Mouse (Mus musculus) brain, embryonic 18.5 days (tissue): ENCODE results near the gene Rpsa.
"Not testable (repeated sequence)": the region's sequence is repeated elsewhere in the genome, so short reads cannot be mapped to it uniquely, and the experiment has no call there.

Source experiments
- DNase-seq: peaks from one replicate; pipeline ENCODE4 v3.0.0-alpha.2; 2012; ENCODE audit warnings: low read depth, low spot score

The Rpsa gene

DNA sequence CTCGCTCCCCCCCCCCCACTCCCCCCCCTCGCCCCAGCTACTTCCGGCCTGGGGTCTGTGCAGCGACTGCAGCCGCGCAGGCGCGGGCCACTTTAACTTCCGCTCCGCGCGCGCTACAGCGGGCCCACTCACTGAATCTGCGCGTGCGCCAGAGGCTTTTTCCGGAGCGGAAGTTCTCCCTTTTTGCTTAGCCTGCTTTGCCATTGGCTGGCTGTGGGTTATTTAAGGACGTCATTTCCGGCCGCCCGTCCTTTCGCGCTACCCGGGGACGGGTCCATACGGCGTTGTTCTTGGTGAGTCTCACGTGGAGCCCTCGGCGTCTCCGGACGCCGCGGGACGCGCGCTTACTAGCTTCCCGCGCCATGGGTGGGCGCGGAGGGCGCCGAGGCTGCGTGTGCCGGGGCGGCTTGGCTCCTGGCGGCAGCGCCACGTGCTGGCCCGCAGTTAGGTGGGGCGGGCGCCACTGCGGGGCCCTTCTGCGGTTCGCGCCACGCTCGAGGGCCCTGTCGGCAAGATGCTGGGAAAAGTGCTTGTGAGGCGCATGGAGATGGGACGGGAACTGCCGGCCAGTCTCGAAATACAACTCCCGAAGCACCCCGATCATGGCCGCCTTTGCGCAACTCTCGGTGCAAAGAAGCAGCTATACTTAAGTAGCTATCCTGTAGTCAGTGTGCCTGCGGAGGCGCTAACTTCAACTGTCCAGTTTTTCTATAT is at the start of gene Rpsa:
Gene Rpsa (plus strand): TSS at position 152 of the 714 bp plus-strand sequence.
- peak; percentile 97 for DNase-seq

DNA sequence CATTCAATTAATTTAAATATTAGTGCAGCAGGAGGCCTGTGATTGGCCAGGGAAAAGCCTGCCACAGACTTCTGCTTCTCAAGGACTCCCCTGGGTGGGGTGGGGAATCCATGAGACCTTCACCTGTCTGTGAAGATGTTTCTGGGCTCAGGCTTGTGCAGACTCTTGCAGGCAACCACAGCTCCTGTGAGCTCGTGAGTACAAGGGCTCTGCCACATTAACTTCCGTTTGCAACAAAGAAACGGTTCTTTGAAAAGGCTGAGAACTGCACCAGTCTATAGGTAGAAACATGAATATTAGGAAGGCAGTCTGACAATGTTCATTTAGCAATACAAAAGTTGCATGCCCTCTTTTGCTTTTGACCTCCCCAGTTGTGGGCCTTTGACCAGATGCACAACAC is 49.2 kb upstream of the Rpsa start:
- no peak for DNase-seq

DNA sequence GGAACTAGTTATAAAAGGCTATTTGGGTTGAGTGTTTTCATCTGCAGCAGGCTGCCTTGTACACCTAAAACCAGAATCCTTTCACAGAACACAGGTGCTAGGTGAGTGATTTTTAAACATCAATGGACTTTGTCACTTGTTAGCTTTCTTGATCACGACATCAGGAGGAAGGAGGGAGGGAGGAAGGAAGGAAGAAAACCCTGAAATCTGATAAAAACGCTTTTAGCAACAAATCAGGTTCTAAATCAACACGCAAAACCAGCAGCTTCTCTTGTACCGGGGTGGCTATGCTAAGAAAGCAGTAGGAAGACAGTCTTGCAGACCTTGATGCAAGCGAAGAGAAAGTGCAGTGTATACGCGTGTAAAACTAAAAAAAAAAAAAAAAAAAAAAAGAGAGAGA is 47.6 kb upstream of the Rpsa start:
- no peak for DNase-seq

DNA sequence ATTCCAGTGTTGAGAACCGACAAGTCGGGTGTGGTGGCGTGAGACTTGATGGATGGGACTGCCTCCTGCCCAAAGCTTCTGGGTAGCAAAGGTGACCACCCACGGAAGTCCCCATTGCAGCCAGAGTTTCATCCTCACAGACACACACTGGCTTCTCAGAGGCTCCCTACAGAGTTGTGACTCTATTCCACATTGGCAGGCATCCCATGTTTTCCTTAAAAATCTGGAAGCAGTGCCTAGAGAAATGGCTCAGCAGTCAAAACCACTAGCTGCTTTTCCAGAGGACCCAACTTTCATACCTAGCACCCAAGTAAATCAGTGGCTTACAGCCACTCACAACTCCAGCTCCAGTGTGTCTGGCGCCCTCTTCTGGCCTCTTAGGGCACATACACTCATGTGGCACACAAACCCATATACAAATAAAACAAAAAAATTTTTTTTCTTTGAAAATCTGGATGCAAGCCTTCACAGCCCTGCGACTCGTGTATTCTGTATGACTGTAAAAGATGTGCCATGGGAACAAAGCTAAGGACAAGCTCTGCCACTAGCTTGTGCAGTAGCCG is 46.9 kb upstream of the Rpsa start:
- peak; percentile 22 for DNase-seq

DNA sequence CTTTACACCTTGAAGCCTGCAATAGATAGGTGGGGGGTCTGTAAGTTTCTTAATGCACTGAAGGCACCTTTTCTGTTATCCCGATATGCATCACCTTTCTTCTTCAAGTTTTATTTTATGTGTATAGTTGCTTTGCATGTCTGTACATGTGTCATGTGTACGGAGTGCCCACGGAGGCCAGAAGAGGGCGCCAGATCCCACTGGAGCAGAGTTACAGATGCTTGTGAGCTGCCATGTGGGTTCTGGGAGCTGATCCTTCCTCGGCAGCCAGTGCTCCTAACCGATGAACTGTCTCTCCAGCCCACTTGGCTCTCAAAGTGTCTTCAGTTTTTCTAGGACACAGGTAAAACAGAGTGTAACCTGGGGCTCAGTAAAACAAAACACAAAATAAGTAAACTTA is 46.2 kb upstream of the Rpsa start:
- DNase-seq: no peak

DNA sequence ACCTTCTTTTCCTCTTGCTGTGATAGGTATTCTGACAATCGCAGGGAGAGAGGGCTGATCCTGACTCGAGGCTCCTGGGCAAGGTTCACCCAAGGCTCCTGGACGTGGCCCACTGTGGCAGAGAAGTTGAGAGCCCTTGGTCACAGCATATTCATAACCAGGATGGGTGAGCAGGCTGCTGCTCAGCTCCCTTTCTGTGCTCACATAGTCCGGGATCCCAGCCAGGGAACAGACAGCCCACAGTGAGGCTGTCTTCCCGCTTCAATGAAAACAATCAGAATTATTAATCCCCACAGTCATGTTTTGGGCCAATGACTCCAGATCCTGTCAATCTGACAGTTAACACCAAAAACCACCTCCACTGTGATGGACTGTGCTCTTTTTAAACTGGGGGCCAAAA is 45.5 kb upstream of the Rpsa start:
- no peak for DNase-seq

DNA sequence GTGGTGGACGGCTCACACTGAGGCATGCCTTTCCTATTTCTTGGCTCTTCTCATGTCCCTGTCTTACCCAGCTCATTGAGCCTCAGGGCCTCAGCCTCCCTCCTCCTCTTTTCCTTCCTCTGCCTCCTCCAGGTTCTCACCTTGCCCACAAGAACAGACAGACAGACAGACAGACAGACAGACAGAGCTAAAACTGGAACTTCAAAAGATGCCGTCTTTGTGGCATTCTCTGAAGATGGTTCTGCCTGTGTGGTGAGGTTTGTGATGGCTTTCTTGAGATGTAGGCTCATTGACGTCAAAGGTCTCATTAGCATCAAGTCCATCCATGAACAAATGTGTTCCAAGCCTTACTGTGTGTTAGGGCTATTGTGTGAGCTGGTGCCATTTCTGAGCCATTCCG is 44.8 kb upstream of the Rpsa start:
- DNase-seq: no peak

- DNase-seq: no peak
Measured at GRCm38 (mm10) chr9:120083158-120083894, 44.2 kb upstream of the Rpsa start.

DNA sequence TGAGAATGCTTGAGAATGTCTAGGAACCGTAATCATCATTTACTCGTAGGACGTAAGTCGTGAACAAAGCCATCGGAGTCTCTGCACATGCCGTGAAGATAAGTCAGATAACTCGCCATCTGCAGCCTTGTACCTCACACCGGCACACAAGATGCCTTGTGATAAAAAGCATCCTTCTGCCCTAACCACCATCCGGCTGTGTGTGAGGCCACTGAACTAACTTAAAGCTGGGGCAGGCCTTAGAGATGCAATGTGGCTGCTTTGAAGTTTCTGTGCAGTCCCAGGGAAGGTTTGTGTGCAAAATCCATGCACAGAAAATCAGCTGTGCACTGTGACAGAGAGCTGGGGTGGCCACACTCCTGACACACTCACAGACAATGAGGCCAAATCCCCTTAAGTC is 43.1 kb upstream of the Rpsa start:
- DNase-seq: no peak

GRCm38 (mm10) chr9:120089125-120089524 is 38.4 kb upstream of the Rpsa start:
- DNase-seq: no peak

GRCm38 (mm10) chr9:120091086-120091485 is 36.4 kb upstream of the Rpsa start:
- no peak for DNase-seq

- no peak for DNase-seq
Measured at GRCm38 (mm10) chr9:120091696-120092238, 35.7 kb upstream of the Rpsa start, which contains the start of gene Ccr8. Gene Ccr8, plus strand, starts transcription at chr9:120092114.

DNA sequence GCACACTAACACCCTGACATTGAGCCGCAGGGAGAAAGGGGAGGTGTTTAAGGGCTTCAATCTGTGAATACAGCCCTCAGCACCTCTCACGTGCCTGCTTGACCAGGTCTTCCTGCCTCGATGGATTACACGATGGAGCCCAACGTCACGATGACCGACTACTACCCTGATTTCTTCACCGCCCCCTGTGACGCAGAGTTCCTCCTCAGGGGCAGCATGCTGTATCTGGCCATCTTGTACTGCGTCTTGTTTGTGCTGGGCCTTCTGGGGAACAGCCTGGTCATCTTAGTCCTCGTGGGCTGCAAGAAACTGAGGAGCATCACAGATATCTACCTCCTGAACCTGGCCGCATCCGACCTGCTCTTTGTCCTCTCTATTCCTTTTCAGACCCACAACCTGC is 33.8 kb upstream of the Rpsa start:
- no peak for DNase-seq

DNA sequence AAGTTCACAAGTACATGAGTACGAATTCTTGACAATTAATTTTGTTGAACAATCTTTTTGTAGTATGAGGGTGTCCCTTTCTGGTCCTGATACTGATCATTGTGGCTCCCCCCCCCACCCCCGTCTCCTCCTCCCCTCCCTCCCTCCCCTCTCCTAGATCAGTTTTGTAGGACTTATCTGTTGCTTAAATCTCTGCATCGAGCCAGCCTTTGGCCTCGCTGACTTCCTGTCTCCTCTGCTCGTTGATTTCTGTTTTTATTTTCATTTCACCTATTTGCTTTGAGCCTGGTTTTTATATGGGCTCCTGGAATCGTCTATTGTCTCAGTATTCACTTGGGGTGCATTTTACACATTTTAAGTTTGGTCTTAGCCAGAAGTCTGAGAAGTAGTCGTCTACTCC is 31.6 kb upstream of the Rpsa start:
- no peak for DNase-seq

DNA sequence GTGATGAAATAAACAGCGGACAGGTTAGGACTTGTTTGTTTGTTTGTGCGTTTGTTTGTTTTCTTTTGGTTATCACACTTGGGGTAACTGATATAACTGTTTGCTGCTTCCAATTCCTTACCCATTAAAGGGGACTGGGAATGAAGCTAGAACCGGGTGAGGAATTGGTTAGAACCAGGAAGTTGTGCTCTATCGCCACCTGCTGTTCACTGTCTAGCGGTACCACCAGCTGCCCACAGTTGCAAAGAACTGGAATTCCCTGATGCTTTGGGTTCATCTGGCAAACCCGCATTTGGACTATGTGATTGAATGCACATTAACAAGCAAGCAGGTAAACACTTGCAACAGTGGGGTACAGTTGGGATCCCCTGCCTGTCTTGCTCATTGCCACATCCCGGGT is 28.8 kb upstream of the Rpsa start:
- no peak for DNase-seq

DNA sequence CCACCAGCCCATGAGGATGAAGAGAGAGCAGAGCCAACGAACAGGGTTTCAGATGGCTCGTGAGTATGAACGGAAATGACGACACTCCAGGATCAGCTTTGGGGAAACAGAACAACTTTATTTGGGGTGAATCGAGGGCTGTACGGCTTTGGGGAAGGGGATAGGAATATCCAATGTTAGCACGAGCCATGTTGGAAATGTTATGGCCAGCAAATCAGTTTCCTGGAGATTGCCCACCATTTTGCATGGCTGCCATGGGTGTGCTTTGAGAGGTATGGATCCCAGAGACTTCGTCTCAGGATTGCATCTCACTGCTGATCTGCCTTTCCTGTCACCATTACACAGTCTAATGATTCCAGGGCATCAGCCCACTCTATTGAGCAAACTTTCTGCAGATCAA is 28.2 kb upstream of the Rpsa start:
- no peak for DNase-seq

DNA sequence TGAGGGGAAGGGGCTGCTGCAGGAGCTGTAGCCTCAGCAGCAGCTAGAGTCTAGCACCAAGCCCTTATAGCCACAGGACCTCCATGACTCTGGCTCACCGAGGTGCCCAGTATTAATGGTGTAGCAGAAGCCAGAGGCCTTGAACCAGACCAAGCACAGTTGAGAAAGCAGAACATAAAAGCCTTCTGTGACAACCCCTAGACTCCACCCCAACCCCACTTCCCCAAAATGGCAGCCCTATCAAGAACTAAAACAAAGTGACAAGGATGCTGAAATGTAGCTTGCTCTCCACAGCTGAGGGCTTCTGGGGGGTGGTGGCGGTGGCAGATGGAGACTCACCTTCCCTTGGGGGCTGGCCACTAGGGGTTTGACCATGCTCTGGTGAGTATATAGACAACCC is 26.3 kb upstream of the Rpsa start:
- no peak for DNase-seq

GRCm38 (mm10) chr9:120108953-120109352 is 18.5 kb upstream of the Rpsa start:
- DNase-seq: not testable (repeated sequence)

DNA sequence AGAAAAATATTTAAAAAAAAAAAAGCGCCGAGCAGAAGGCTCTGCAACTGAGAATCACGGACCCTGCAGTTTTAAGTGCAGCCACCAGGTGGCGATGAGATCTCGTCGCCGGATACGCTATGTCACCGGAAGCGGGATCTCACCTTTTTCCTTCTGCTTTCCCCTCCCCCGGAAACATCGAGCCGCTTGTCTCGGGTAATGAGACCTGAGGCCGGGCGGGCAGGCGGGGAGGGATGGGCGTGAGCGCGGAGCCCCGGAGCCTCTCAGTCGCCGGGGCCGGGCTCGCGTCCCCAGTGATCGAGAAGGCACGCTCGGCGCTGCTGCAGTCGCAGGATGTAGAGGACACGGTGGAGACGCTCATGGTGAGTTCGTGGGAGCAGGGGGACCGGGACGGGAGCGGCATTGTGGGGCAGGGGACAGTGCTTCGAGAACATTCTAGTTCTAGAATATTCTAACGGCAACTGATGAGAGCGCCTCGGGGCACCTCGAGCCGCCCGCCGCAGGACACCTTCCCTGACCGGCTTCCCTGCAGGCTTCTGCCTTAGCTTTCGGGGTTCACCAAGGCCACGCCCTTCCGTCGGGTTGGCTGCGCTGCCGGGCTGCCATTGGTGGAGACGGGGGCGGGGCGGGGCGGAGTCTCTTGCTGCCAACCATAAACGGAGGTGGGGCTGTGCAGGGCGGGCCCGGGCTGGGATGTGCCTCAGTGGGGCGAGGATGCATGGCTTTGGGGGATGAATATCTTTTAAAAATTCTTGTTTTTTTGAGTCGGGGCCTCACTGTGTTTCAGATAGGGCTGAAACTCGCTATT is 17.1 kb upstream of the Rpsa start, which contains the start of gene Slc25a38:
Gene Slc25a38 (plus strand): TSS at position 164 of the 808 bp plus-strand sequence.
- DNase-seq: peak; percentile 86

GRCm38 (mm10) chr9:120111156-120111945 is 16.1 kb upstream of the Rpsa start:
- no peak for DNase-seq

- no peak for DNase-seq
Measured at GRCm38 (mm10) chr9:120112472-120112871, 15.0 kb upstream of the Rpsa start.
